Mouse (Mus musculus): Measurements from ENCODE around the gene Slc29a2. TPM values are rescaled to one million over a fixed set of nuclear protein-coding genes. Genes with fewer than 3 reads are reported as not detected.

The Slc29a2 gene
- polyA plus RNA-seq, 2 experiments = 0.76 to 2.5 TPM

DNA sequence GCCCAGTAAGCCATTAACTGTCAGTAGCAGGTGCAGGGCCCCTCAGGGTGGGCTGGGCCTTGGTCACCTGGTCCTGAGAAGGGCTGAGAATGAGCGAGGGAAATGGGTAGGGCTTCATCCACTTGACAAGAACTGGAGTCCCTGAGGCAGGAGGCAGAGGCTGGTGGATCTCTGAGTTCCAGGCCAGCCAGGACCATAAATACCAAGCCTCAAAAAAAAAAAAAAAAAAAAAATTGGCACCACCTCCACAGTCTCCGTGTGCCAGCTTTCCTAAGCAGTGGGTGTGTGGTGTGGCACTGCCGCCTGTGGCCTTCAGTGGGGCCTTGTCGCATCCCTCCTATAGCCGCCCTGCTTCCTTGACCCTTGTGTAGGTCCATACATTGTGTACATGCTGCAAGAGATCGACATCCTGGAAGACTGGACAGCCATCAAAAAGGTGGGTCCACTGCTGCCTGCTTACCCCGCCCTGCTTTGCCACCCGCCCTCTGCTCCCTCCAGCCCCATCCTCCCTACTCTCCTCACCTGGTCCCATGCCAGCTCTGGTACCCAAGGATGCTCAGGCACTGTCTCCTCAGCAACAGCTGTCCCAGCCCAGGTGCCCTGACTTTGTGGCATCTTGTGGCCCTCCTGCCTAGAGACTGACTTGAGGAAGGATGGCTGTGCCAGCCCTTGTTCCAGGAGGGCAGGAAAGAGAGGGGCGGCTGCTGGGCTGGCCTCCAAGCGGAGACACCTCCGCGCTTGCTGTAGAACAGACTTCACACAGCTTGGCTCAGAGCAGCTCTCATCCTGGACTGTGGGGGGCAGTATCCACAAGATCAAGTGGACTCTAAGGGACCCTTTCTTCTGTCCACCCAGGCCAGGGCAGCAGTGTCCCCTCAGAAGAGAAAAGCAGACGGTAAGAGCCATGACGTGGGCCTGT, 24.7 kb downstream of the Slc29a2 start:
- no peak overlapping the region for H3K4me3 ChIP-seq (ENCODE audit: insufficient read depth in 1 of 2, low read depth in 2 of 2, low read length in 2 of 2)
- peaks cover 19% of the 10 kb centered on the region for H3K27me3 ChIP-seq (ENCODE audit: control insufficient read depth, insufficient read depth, low read length)
- H3K9me3 ChIP-seq (ENCODE audit: control insufficient read depth, low read length) = no peaks in the 10 kb centered on the region
- 81% methylated on average over 14 of the region's 14 CpGs for WGBS (ENCODE audit: insufficient replicate concordance)
- H3K9ac ChIP-seq (replicated peaks) = no peak overlapping the region
- H3K4me2 ChIP-seq (ENCODE audit: low read depth) = no peak overlapping the region
- TF ChIP-seq EP300 (IDR thresholded peaks at IDR 0.05; ENCODE audit: low read depth) = no peak
- TF ChIP-seq CTCF (IDR thresholded peaks at IDR 0.05; ENCODE audit: low read depth) = no peak
- H3K27ac ChIP-seq = no peak overlapping the region
- H3K4me1 ChIP-seq (replicated peaks; ENCODE audit: control insufficient read depth in 2 of 2, insufficient read depth in 2 of 2, low read length in 1 of 2) = no peaks in the 10 kb centered on the region
- H3K36me3 ChIP-seq (replicated peaks; ENCODE audit: control insufficient read depth, insufficient read depth, low read depth) = no peaks in the 10 kb centered on the region
- DNase-seq (ENCODE audit: low read depth in 3 of 3, low spot score in 3 of 3) (no peak), ATAC-seq (ENCODE audit: insufficient read depth) (no peak)

DNA sequence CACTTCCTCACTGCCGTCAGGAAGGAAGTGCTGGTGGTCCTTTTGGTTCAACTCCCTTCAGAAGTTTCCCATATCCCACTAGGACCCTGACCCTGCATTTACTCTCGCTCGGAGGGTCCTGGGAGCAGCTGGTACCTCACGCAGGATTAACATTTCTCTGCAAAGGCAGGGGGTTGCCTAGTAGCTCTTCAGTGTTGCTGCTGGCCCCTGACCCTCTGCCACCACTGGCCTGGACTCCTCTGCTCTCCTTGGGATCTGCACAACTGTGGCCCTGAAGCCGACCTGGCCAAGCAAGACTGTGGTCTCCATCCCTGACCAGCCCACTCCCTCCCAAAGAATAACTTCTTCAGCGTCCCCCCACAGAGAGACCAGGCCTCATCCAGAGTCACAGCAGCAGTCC, 25.7 kb downstream of the Slc29a2 start:
- Histone ChIP-seq H3K4me2 (ENCODE audit: low read depth) (no peak overlapping the region), H3K9ac (replicated peaks) (no peak overlapping the region), H3K27me3 (ENCODE audit: control insufficient read depth, insufficient read depth, low read length) (peaks cover 21% of the 10 kb centered on the region), H3K27ac (no peak overlapping the region), H3K4me3 (ENCODE audit: insufficient read depth in 1 of 2, low read depth in 2 of 2, low read length in 2 of 2) (no peak overlapping the region), H3K9me3 (ENCODE audit: control insufficient read depth, low read length) (no peaks in the 10 kb centered on the region), H3K36me3 (replicated peaks; ENCODE audit: control insufficient read depth, insufficient read depth, low read depth) (no peaks in the 10 kb centered on the region), H3K4me1 (replicated peaks; ENCODE audit: control insufficient read depth in 2 of 2, insufficient read depth in 2 of 2, low read length in 1 of 2) (no peaks in the 10 kb centered on the region)
- DNase-seq (ENCODE audit: low read depth in 3 of 3, low spot score in 3 of 3) (no peak), ATAC-seq (ENCODE audit: insufficient read depth) (no peak)
- TF ChIP-seq EP300 (IDR thresholded peaks at IDR 0.05; ENCODE audit: low read depth) (no peak), CTCF (IDR thresholded peaks at IDR 0.05; ENCODE audit: low read depth) (no peak)
- WGBS (ENCODE audit: insufficient replicate concordance) = 65% methylated on average over 6 of the region's 6 CpGs

- Histone ChIP-seq H3K4me3 (ENCODE audit: insufficient read depth in 1 of 2, low read depth in 2 of 2, low read length in 2 of 2) (no peak within 1 kb of the TSS), H3K4me1 (replicated peaks; ENCODE audit: control insufficient read depth in 2 of 2, insufficient read depth in 2 of 2, low read length in 1 of 2) (no peaks in the 10 kb centered on the region), H3K27me3 (ENCODE audit: control insufficient read depth, insufficient read depth, low read length) (peaks cover 21% of the 10 kb centered on the region), H3K9ac (replicated peaks) (no peak within 1 kb of the TSS), H3K9me3 (ENCODE audit: control insufficient read depth, low read length) (no peaks in the 10 kb centered on the region), H3K27ac (no peak within 1 kb of the TSS), H3K36me3 (replicated peaks; ENCODE audit: control insufficient read depth, insufficient read depth, low read depth) (no peaks in the 10 kb centered on the region), H3K4me2 (ENCODE audit: low read depth) (peak within 1 kb of the TSS; percentile 13; the same call in 1 of the 2 replicates)
- ATAC-seq (ENCODE audit: insufficient read depth) (no peak), DNase-seq (ENCODE audit: low read depth in 3 of 3, low spot score in 3 of 3) (no peak)
- 19% methylated on average over 14 of the region's 14 CpGs for WGBS (ENCODE audit: insufficient replicate concordance)
- TF ChIP-seq CTCF (IDR thresholded peaks at IDR 0.05; ENCODE audit: low read depth) (peak; percentile 56), EP300 (IDR thresholded peaks at IDR 0.05; ENCODE audit: low read depth) (no peak)
These were observed 26.6 kb downstream of the Slc29a2 start, which contains the start of gene Rin1 for GRCm38 (mm10) chr19:5050047-5050905. Gene Rin1 (plus strand): TSS chr19:5050481.

DNA sequence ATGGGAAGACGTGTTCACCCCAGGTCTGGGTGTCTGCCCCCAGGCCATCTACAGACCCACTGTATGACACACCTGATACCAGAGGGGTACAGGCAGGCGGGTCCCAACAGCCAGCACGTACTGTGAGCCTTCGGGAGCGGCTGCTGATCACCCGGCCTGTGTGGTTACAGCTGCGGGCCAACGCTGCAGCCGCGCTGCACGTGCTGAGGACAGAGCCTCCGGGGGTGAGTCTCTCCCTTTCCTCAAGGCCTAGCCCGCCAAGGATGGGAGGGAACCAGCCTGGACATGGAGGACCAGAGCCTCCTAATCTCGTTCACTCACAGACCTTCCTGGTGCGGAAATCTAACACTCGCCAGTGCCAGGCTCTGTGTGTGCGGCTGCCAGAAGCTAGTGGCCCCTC, 27.4 kb downstream of the Slc29a2 start:
- H3K9ac ChIP-seq (replicated peaks) = no peak overlapping the region
- ATAC-seq (ENCODE audit: insufficient read depth) = no peak
- no peaks in the 10 kb centered on the region for H3K9me3 ChIP-seq (ENCODE audit: control insufficient read depth, low read length)
- 14% methylated on average over 17 of the region's 17 CpGs for whole genome bisulfite sequencing (ENCODE audit: insufficient replicate concordance)
- TF ChIP-seq EP300 (IDR thresholded peaks at IDR 0.05; ENCODE audit: low read depth) = no peak
- no peak for TF ChIP-seq CTCF (IDR thresholded peaks at IDR 0.05; ENCODE audit: low read depth)
- peaks cover 21% of the 10 kb centered on the region for H3K27me3 ChIP-seq (ENCODE audit: control insufficient read depth, insufficient read depth, low read length)
- H3K4me1 ChIP-seq (replicated peaks; ENCODE audit: control insufficient read depth in 2 of 2, insufficient read depth in 2 of 2, low read length in 1 of 2) = no peaks in the 10 kb centered on the region
- no peaks in the 10 kb centered on the region for H3K36me3 ChIP-seq (replicated peaks; ENCODE audit: control insufficient read depth, insufficient read depth, low read depth)
- peak overlapping the region; percentile 13; the same call in 1 of the 2 replicates for H3K4me2 ChIP-seq (ENCODE audit: low read depth)
- H3K4me3 ChIP-seq (ENCODE audit: insufficient read depth in 1 of 2, low read depth in 2 of 2, low read length in 2 of 2) = no peak overlapping the region
- no peak for DNase-seq (ENCODE audit: low read depth in 3 of 3, low spot score in 3 of 3)
- H3K27ac ChIP-seq = no peak overlapping the region

DNA sequence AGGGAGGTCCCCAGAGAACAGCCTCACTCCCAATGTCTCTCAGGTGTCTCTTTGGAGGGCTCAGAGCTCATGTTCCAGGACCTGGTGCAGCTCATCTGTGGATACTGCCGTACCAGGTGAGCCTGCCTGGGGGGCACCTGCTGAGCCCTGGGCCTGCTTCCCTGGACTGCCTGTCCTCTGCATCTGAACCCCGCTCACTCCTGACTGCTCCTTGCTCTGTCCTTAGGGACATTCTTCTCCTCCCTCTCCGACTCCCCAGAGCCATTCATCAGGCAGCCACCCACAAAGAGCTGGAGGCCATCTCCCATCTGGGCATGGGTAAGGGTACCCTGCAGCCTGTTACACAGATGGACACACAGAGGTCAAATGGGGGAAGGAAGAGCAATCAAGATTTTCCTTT, 27.9 kb downstream of the Slc29a2 start:
- Histone ChIP-seq H3K36me3 (replicated peaks; ENCODE audit: control insufficient read depth, insufficient read depth, low read depth) (no peaks in the 10 kb centered on the region), H3K9me3 (ENCODE audit: control insufficient read depth, low read length) (no peaks in the 10 kb centered on the region), H3K27me3 (ENCODE audit: control insufficient read depth, insufficient read depth, low read length) (peaks cover 21% of the 10 kb centered on the region), H3K27ac (no peak overlapping the region), H3K4me3 (ENCODE audit: insufficient read depth in 1 of 2, low read depth in 2 of 2, low read length in 2 of 2) (no peak overlapping the region), H3K4me2 (ENCODE audit: low read depth) (no peak overlapping the region), H3K4me1 (replicated peaks; ENCODE audit: control insufficient read depth in 2 of 2, insufficient read depth in 2 of 2, low read length in 1 of 2) (no peaks in the 10 kb centered on the region; a peak in 1 of 4 replicates), H3K9ac (replicated peaks) (no peak overlapping the region)
- DNase-seq (ENCODE audit: low read depth in 3 of 3, low spot score in 3 of 3) = no peak
- 50% methylated on average over 3 of the region's 3 CpGs for WGBS (ENCODE audit: insufficient replicate concordance)
- no peak for ATAC-seq (ENCODE audit: insufficient read depth)
- TF ChIP-seq EP300 (IDR thresholded peaks at IDR 0.05; ENCODE audit: low read depth) (no peak), CTCF (IDR thresholded peaks at IDR 0.05; ENCODE audit: low read depth) (no peak)

Data from liver, embryonic 14.5 days (tissue).